Mouse (Mus musculus) kidney, adult 18-20 months (tissue): ENCODE data around the gene Mrps22.

ENCODE experiments used
- DNase-seq: peaks from one replicate; pipeline ENCODE4 v3.0.0; 2021

The Mrps22 gene

DNA sequence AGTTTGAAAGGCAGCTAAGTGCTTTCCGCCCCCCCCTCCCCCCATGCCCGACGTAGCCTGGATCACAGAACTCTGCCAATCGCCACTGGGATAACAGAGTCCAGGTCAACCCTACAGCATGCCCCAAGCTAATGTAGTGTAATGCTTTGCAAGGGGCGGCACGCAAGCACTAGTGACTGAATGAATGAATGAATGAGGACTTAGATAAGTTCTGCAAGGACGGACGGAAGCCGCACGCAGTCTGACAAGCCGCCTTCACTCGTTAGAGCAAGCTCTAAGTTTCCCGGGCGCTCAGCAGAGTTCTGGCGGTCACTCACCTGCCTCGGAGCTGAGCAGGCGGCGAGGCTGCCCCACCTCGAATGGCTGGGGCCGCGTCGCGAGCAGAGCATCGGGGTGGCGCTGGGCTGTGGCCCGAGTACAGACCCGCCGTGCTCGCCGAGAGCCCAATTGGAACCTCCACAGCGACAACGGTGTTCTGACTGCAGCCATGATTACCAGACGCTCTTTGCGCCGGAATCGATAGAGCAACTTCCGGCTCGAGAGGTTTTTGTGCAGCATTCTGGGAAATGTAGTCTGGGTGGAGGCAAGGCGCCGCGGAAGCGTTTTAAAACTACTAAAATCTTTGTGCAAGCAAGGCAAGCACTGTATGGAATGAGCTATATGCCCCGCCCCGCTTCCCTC, at the start of gene Mrps22:
Mrps22 (minus strand) TSS at position 505 of the 681 bp plus-strand sequence.
- DNase-seq = peak; percentile 82

DNA sequence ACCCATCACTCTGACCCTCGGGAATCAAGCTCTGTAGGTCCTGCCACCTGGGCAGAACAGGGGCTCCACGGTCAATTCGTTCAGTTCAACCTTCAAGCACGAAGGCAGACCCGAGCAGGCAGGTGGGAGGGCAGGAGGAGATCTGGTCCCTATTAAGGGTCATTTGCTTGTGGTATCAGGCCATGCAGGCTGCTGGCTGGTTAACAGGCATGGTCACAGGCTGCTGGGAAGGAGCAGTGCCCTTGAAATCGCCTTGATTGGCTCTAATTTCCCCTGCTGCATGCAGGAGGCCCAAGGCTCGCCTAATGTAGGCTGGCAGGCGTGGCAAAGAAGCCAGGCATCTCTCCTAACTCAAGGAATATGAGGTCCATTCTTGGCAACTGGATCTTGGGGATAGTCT, 49.1 kb upstream of the Mrps22 start:
- DNase-seq = no peak

DNA sequence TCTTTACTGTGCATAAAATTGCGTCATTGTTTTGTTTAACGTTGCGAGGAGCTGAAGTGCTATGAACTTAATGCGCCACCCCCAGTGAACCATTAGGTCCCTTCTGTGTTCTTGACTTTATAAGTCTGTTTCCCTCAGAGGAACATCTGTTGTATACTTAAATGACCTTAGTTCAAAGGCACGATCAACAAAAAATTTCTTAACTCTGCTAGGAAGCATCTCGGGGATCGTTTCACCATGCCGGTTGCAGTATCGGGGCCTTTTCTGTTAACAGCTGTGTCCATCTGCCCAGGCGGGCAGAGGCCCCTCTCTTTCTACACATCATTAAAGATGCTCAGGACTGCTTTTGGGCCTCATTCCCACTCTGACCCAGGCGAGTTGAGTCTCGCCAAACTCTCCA, 46.0 kb upstream of the Mrps22 start:
- no peak for DNase-seq

DNA sequence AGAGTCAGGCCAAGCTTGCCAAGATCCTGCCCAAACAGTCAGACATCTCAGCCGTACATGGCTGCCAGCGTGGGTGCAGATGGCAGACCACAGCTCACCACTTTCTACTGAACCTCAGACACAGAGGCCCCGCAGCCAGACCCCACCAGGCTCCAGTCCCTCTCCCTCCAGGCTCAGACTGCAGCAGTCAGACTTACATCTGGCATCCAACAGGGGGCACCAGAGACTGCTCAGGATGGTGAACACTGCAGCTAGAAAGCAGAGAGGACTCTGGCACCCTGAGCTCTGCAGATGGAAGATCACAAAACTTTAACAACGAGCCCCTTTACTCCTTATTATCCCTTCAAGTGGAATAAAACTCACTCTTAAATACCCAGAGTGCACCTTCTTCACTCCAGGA, 44.3 kb upstream of the Mrps22 start:
- DNase-seq = peak; percentile 48

DNA sequence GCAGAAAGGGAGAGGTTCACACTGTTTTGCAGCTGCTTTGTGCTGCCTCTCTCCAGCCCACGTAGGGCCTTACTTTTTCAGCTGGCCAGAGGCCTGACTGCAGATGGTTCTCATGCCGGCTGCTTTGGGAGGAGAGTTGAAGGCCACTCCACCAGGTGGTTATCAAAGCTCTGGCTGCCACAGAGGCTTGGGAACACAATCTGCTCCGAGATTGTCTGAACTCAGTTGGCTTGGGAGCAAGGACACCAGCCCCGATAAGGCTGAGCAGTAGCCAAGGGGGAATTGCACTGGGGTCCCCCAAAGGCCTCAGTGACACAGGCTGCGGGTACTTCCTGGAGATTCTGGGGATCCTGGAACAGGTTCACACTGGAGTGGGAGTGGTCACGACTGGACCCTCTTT, 40.7 kb upstream of the Mrps22 start:
- no peak for DNase-seq

DNA sequence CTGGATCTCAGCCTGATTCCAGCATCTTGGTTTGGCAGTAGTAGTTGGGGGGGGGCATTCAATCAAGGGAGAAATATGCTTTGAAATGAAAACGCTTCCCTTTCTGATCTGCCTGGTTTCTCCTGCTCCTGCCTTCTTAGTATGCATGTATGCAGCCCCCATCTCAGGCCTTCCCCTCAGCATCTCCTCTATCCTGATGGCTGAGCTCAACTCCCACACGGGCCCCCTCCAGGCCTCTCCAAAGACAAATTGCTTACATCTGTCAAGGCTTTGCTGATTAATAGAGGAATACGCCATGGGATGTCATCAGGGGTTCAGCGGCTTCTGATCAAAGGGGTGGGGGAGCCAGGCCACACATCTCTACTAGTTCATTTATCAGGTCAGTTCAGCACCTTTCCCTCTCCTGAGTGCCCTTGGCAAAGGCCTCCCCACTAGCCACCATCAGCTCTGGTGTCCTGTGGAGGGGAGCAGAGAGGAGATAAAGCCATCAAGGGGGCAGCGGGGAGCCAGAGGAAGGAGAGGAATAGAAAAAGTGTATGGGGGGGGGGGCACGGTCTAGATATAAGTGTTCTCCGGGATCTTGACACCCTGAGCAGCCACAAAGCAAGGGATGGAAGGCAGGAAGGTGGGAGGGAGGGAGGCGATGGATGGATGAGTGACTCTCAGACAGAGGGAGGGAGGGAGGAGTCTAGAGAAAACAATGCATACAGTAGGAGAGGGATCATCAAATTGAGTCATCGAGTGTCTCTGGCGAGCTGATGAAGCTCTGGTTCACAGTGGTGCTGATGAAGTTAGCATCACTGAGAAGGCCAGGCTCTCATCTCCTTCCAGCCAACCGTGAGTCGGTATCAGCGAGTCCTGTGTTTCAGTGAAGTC, 32.1 kb upstream of the Mrps22 start:
- DNase-seq = no peak

DNA sequence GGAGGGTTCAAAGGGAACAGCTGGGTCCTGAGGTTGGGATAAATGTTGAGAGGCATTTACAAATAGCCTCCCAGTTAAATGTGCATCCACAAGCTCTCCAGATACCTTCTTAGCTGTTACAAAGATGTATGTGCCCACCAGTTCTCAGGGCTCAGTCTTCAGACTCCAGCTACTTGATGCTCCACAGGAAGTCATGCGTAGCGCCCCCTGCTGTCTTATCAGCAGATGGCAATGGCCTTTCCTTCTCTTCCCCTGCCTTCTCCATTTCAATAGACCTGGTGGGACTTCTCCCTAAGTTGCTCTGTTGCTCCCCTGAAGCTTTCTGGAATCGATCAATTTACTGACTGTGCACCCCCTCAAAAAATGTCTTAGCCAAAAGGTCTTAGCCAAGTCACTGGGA, 27.0 kb upstream of the Mrps22 start:
- no peak for DNase-seq

DNA sequence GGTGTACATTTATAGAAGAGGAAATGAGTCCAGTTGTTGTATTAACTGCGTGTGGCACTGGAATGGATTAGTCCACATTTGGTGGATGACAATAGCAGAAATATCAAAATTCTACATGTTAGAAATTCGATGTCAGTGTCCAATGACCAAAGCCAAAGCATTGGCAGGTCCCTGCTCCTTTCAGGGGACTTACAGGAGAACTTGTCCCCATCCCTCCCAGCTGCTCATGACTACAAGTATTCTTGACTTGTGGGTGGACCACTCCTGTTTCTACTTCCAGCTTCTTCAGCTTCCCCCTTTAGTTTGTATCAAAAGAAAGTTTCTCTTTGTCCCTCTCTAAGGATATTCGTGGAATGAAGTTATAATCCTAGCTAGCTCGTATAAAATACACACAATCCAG, 3.4 kb upstream of the Mrps22 start:
- DNase-seq = no peak

DNA sequence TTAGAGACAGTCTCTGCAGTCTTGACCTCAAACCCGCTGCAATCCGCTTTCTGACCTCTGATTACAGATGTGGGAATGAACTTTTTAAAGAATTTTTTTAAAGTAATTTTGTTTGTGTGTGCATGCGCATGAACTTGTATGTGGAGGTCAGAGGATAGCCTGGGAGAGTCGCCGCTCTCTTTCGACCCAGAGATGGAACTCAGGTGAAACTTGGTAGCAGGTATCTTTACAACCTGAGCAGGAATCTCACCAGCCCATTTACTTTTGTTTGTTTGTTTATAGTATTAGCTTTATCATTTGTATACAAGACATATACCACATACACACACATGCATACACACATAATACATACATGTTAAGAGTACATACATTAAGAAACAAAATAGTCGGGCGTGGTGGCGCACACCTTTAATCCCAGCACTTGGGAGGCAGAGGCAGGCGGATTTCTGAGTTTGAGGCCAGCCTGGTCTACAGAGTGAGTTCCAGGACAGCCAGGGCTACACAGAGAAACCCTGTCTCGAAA, 438 bp upstream of the Mrps22 start:
- DNase-seq = no peak

DNA sequence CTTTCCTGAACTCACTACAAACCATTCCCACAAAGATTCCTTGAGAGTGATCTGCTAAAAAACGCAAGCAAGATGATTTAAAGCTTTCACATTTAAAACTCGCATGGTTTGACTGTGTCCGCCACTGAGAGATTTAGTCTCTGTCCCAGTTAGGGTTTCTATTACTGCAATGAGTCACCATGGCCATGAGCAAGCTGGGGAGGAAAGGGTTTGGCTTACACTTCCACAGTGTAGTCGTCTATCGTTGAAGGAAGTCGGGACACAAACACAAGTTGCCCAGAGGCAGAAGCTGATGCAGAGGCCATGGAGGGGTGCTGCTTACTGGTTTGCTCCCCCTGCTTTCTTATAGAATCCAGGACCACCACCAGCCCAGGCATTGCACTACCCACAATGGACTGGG, 1.4 kb downstream of the Mrps22 start:
- DNase-seq = no peak

DNA sequence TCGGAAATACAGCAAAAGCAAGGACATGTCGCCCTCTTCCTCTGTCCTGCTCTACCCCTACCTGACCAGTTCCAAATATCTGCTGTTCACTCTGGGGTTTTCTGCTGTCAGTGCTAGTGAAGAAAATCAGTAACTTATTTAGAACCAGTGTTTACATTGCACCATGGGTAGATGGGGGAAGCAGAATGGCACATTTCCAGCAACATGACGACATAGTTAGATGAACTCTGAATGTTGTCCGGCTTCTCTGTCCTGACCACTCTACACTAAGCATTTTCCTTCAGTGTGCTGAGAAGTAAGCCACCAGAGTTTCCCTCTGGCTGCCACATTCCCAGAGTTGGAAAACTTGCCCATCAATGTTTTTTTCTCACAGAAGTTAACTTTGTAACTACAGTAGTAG, 17.6 kb downstream of the Mrps22 start:
- no peak for DNase-seq

DNA sequence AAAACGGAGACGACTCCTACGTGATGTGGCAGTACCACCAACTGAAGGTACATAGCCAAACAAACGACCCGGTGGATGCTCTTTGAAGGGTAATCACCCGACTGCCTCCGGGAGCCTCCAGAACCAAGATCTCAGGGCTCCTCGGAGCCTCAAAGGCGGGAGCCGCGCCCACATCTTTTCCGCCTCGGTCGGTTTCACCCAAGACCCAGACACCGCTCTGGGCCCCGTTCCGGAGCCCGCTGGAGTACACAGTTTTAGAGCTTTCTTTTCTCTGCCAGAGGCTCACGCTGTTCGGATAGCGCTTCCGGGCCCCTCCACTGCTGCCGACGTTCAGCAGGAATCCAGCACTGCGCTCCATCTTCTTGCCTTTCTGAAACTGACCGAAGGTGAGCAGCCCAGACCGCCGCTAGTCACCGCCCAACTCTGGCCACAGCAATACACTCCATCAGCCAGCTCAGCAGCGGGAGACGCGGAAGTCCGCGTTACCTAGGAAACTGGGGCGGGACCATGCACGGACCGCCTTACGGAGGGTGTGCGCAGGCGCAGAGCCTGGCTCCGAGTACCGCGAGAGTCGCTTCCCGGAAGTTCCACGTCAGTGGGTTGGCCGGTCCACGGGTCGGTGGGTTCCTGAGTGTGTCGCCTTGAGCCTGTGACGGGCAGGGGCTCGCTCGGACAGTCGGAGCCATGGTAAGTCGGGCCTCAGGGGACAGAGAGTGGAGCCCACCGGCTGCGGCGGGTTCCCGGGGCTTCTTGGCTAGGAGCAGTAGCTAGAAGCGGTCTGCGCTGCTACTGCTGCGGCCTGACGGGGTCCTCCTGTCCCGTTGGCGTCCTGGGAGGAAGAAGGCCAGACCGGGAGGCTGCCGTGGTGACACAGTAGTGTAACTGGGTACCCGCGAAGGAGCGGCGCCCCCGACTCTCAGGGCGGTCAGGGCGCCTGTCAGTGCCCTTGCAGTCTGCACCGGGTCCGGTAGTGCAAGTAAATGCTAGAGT, 38.0 kb downstream of the Mrps22 start, which contains the start of gene Copb2:
Copb2 (plus strand) TSS at position 585 of the 990 bp plus-strand sequence.
- DNase-seq = peak; percentile 99

DNA sequence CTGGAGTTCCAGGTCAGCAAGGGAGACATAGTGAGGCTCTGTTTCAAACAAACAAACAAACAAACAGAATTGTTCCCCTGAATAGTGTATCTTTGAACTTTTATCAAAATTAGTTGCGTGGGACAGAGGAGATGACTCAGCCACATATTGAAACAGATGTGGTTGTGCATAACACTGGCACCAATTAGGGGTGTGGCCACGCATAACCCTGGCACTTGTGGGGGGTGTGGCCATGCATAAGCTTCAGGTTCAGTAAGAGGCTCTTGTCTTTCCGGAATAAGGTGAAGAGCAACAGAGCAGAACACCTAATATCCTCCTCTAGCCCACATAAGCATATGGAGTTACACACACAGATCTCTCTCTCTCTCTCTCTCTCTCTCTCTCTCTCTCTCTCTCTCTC, 57.4 kb downstream of the Mrps22 start:
- no peak for DNase-seq
